Mouse (Mus musculus) inflammation-experienced regulatory T-cells (primary cell): ENCODE measurements around the gene Fndc10. TPM values are rescaled to one million over a fixed set of nuclear protein-coding genes. Genes with fewer than 3 reads are reported as not detected.

ENCODE experiments used
- polyA plus RNA-seq, 2 experiments: library from polyadenylated mRNA; unstranded; fragments of 100-300 nt; shearing (Covaris generic); gene quantifications; one replicate each; pipeline ENCODE4 v1.2.1; 2017

Gene Fndc10
- 10 to 100 TPM; 11.3 to 18.9 TPM for polyA plus RNA-seq

GRCm38 (mm10) chr4:155694111-155694481 lies at the start of gene Fndc10:
Gene Fndc10 (plus strand): TSS chr4:155694342.

GRCm38 (mm10) chr4:155645308-155645707 lies 48.8 kb upstream of the Fndc10 start, which contains the start of gene Gm10563:
Gene Gm10563 (minus strand): TSS chr4:155645408.

GRCm38 (mm10) chr4:155653086-155653450 lies 41.1 kb upstream of the Fndc10 start, which contains the start of gene Mmp23:
Gene Mmp23 (minus strand): TSS chr4:155653384.

GRCm38 (mm10) chr4:155668689-155669597 lies 25.2 kb upstream of the Fndc10 start, which contains the start of gene Mib2:
Gene Mib2 (minus strand): TSS chr4:155669198.

GRCm38 (mm10) chr4:155704721-155705591 lies 10.8 kb downstream of the Fndc10 start, which contains the start of gene Ssu72:
Gene Ssu72 (plus strand): TSS chr4:155704800.

GRCm38 (mm10) chr4:155734350-155734941 lies 40.3 kb downstream of the Fndc10 start, which contains the start of gene Tmem240:
Gene Tmem240 (plus strand): TSS chr4:155734800.

Other genes with a start within 250 kb of the Fndc10 start
- gene Tmem52, start 225.2 kb upstream of the Fndc10 start, polyA plus RNA-seq, result not detected
- gene Gnb1, start 203.0 kb upstream of the Fndc10 start, polyA plus RNA-seq, result 100 to 1,000 TPM; 372 to 422 TPM
- 100 to 1,000 TPM; 129 to 132 TPM for gene Nadk, start 132.0 kb upstream of the Fndc10 start, polyA plus RNA-seq
- gene Slc35e2, start 92.9 kb upstream of the Fndc10 start, polyA plus RNA-seq, result 10 to 100 TPM in 1 of 2 experiments, 1 to 10 TPM in 1; 9.9 to 12.0 TPM
- gene Cdk11b, start 69.5 kb upstream of the Fndc10 start, polyA plus RNA-seq, result 100 to 1,000 TPM; 137 to 173 TPM
- gene Gm10563, start 48.9 kb upstream of the Fndc10 start, polyA plus RNA-seq, result not detected
- gene Mmp23, start 41.0 kb upstream of the Fndc10 start, polyA plus RNA-seq, result under 1 TPM; 0.71 to 0.90 TPM
- 10 to 100 TPM; 42.2 to 82.6 TPM for gene Mib2, start 25.1 kb upstream of the Fndc10 start, polyA plus RNA-seq
- 100 to 1,000 TPM; 152 to 154 TPM for gene Ssu72, start 10.5 kb downstream of the Fndc10 start, polyA plus RNA-seq
- gene Tmem240, start 40.5 kb downstream of the Fndc10 start, polyA plus RNA-seq, result under 1 TPM; 0.84 to 0.94 TPM
- 10 to 100 TPM; 70.7 to 72.2 TPM for gene Atad3a, start 66.8 kb downstream of the Fndc10 start, polyA plus RNA-seq
- 1 to 10 TPM in 1 of 2 experiments, under 1 TPM in 1; 0.25 to 2.2 TPM for gene Vwa1, start 80.4 kb downstream of the Fndc10 start, polyA plus RNA-seq
- under 1 TPM in 1 of 2 experiments, not detected in 1; 0.05 TPM for gene Tmem88b, start 91.5 kb downstream of the Fndc10 start, polyA plus RNA-seq
- 1 to 10 TPM in 1 of 2 experiments, not detected in 1; 2.5 TPM for gene Ankrd65, start 96.1 kb downstream of the Fndc10 start, polyA plus RNA-seq
- 100 to 1,000 TPM; 104 to 112 TPM for gene Mrpl20, start 108.5 kb downstream of the Fndc10 start, polyA plus RNA-seq
- 100 to 1,000 TPM; 255 to 303 TPM for gene Ccnl2, start 118.1 kb downstream of the Fndc10 start, polyA plus RNA-seq
- 100 to 1,000 TPM; 176 to 179 TPM for gene Aurkaip1, start 136.9 kb downstream of the Fndc10 start, polyA plus RNA-seq
- 10 to 100 TPM in 1 of 2 experiments, 1 to 10 TPM in 1; 2.9 to 10.7 TPM for gene Mxra8, start 145.3 kb downstream of the Fndc10 start, polyA plus RNA-seq
- gene Dvl1, start 153.1 kb downstream of the Fndc10 start, polyA plus RNA-seq, result 10 to 100 TPM; 59.9 to 70.5 TPM
- under 1 TPM; 0.62 to 0.66 TPM for gene Tas1r3, start 169.0 kb downstream of the Fndc10 start, polyA plus RNA-seq
- 10 to 100 TPM; 13.5 to 14.5 TPM for gene Cptp, start 175.1 kb downstream of the Fndc10 start, polyA plus RNA-seq
- gene Ints11, start 175.2 kb downstream of the Fndc10 start, polyA plus RNA-seq, result 100 to 1,000 TPM; 104 to 139 TPM
- gene Pusl1, start 197.4 kb downstream of the Fndc10 start, polyA plus RNA-seq, result 10 to 100 TPM; 32.2 to 57.2 TPM
- 10 to 100 TPM; 17.8 to 23.6 TPM for gene Acap3, start 197.5 kb downstream of the Fndc10 start, polyA plus RNA-seq
- gene Ube2j2, start 249.5 kb downstream of the Fndc10 start, polyA plus RNA-seq, result 100 to 1,000 TPM; 125 to 168 TPM